Mouse (Mus musculus): ENCODE measurements around the gene Disp1.

GRCm38 (mm10) chr1:183043161-183043812, 178.0 kb downstream of the Disp1 start:
- no peak for TF ChIP-seq CTCF (IDR thresholded peaks at IDR 0.05)
- TF ChIP-seq EP300 (IDR thresholded peaks at IDR 0.05), result no peak

Data from lung, postnatal 0 days (tissue).